Mouse (Mus musculus) testis, postnatal 10 days (tissue): ENCODE results near the gene Zfp664.
A peak's percentile ranks its signal among the peaks of the same experiment; 100 is the strongest.

ENCODE experiments used
- DNase-seq: peaks from one replicate; pipeline ENCODE4 v3.0.0; 2021; ENCODE audit warnings: low spot score

Zfp664 gene

GRCm38 (mm10) chr5:124872033-124872432 is 9.5 kb downstream of the Zfp664 start:
- no peak for DNase-seq

GRCm38 (mm10) chr5:124873096-124873495 is 10.6 kb downstream of the Zfp664 start:
- no peak for DNase-seq

GRCm38 (mm10) chr5:124873890-124874601 is 11.6 kb downstream of the Zfp664 start:
- no peak for DNase-seq

GRCm38 (mm10) chr5:124879251-124879650 is 16.8 kb downstream of the Zfp664 start:
- DNase-seq: no peak

- DNase-seq: no peak
Observed at GRCm38 (mm10) chr5:124879801-124880200, 17.3 kb downstream of the Zfp664 start.

GRCm38 (mm10) chr5:124883877-124884276 is 21.4 kb downstream of the Zfp664 start:
- no peak for DNase-seq

- DNase-seq: no peak
Observed at GRCm38 (mm10) chr5:124888661-124889060, 26.2 kb downstream of the Zfp664 start.

- DNase-seq: no peak
Observed at GRCm38 (mm10) chr5:124891921-124892370, 29.5 kb downstream of the Zfp664 start.

GRCm38 (mm10) chr5:124896135-124896534 is 33.6 kb downstream of the Zfp664 start:
- no peak for DNase-seq

- DNase-seq: peak; percentile 94
Observed at GRCm38 (mm10) chr5:124899945-124900631, 37.6 kb downstream of the Zfp664 start.

GRCm38 (mm10) chr5:124900738-124901490 is 38.4 kb downstream of the Zfp664 start:
- no peak for DNase-seq

- DNase-seq: no peak
Observed at GRCm38 (mm10) chr5:124901675-124902074, 39.2 kb downstream of the Zfp664 start.

- DNase-seq: no peak
Observed at GRCm38 (mm10) chr5:124902195-124902594, 39.7 kb downstream of the Zfp664 start.

GRCm38 (mm10) chr5:124903852-124904251 is 41.4 kb downstream of the Zfp664 start:
- no peak for DNase-seq

- DNase-seq: no peak
Observed at GRCm38 (mm10) chr5:124906890-124907289, 44.4 kb downstream of the Zfp664 start.

- DNase-seq: peak; percentile 88
Observed at GRCm38 (mm10) chr5:124908860-124909259, 46.4 kb downstream of the Zfp664 start.

- no peak for DNase-seq
Observed at GRCm38 (mm10) chr5:124912276-124912675, 49.8 kb downstream of the Zfp664 start.

- DNase-seq: no peak
Observed at GRCm38 (mm10) chr5:124912946-124913933, 50.7 kb downstream of the Zfp664 start.

- no peak for DNase-seq
Observed at GRCm38 (mm10) chr5:124919798-124920197, 57.3 kb downstream of the Zfp664 start.

GRCm38 (mm10) chr5:124921410-124921809 is 58.9 kb downstream of the Zfp664 start:
- no peak for DNase-seq
